Mouse (Mus musculus): Measurements from ENCODE around the gene Cnnm1.

Gene Cnnm1

GRCm38 (mm10) chr19:43517320-43517719, 77.1 kb downstream of the Cnnm1 start:
- TF ChIP-seq GATA4 (IDR thresholded peaks at IDR 0.05; ENCODE audit: insufficient replicate concordance, low read length): no peak

- no peak for TF ChIP-seq GATA4 (IDR thresholded peaks at IDR 0.05; ENCODE audit: insufficient replicate concordance, low read length)
Measured at GRCm38 (mm10) chr19:43517808-43518207, 77.6 kb downstream of the Cnnm1 start.

GRCm38 (mm10) chr19:43518261-43518660, 78.0 kb downstream of the Cnnm1 start:
- TF ChIP-seq GATA4 (IDR thresholded peaks at IDR 0.05; ENCODE audit: insufficient replicate concordance, low read length): no peak

GRCm38 (mm10) chr19:43519226-43519625, 79.0 kb downstream of the Cnnm1 start:
- no peak for TF ChIP-seq GATA4 (IDR thresholded peaks at IDR 0.05; ENCODE audit: insufficient replicate concordance, low read length)

GRCm38 (mm10) chr19:43520402-43520801, 80.2 kb downstream of the Cnnm1 start:
- TF ChIP-seq GATA4 (IDR thresholded peaks at IDR 0.05; ENCODE audit: insufficient replicate concordance, low read length): peak; percentile 85

- no peak for TF ChIP-seq GATA4 (IDR thresholded peaks at IDR 0.05; ENCODE audit: insufficient replicate concordance, low read length)
Measured at GRCm38 (mm10) chr19:43521362-43521761, 81.1 kb downstream of the Cnnm1 start.

- TF ChIP-seq GATA4 (IDR thresholded peaks at IDR 0.05; ENCODE audit: insufficient replicate concordance, low read length): no peak
Measured at GRCm38 (mm10) chr19:43521996-43522395, 81.8 kb downstream of the Cnnm1 start.

GRCm38 (mm10) chr19:43523551-43523950, 83.3 kb downstream of the Cnnm1 start:
- TF ChIP-seq GATA4 (IDR thresholded peaks at IDR 0.05; ENCODE audit: insufficient replicate concordance, low read length): no peak

GRCm38 (mm10) chr19:43524187-43525103, 84.2 kb downstream of the Cnnm1 start, which contains the start of gene Got1:
Got1 (minus strand) TSS chr19:43524605.
- peak; percentile 100 for TF ChIP-seq GATA4 (IDR thresholded peaks at IDR 0.05; ENCODE audit: insufficient replicate concordance, low read length)

GRCm38 (mm10) chr19:43525104-43525482, 84.9 kb downstream of the Cnnm1 start:
- no peak for TF ChIP-seq GATA4 (IDR thresholded peaks at IDR 0.05; ENCODE audit: insufficient replicate concordance, low read length)

- TF ChIP-seq GATA4 (IDR thresholded peaks at IDR 0.05; ENCODE audit: insufficient replicate concordance, low read length): no peak
Measured at GRCm38 (mm10) chr19:43525566-43525965, 85.3 kb downstream of the Cnnm1 start.

- TF ChIP-seq GATA4 (IDR thresholded peaks at IDR 0.05; ENCODE audit: insufficient replicate concordance, low read length): no peak
Measured at GRCm38 (mm10) chr19:43526025-43526424, 85.8 kb downstream of the Cnnm1 start.

- TF ChIP-seq GATA4 (IDR thresholded peaks at IDR 0.05; ENCODE audit: insufficient replicate concordance, low read length): no peak
Measured at GRCm38 (mm10) chr19:43527131-43527530, 86.9 kb downstream of the Cnnm1 start.

- no peak for TF ChIP-seq GATA4 (IDR thresholded peaks at IDR 0.05; ENCODE audit: insufficient replicate concordance, low read length)
Measured at GRCm38 (mm10) chr19:43528056-43528587, 87.9 kb downstream of the Cnnm1 start.

GRCm38 (mm10) chr19:43530197-43530770, 90.0 kb downstream of the Cnnm1 start:
- TF ChIP-seq GATA4 (IDR thresholded peaks at IDR 0.05; ENCODE audit: insufficient replicate concordance, low read length): no peak

- TF ChIP-seq GATA4 (IDR thresholded peaks at IDR 0.05; ENCODE audit: insufficient replicate concordance, low read length): no peak
Measured at GRCm38 (mm10) chr19:43530921-43531320, 90.7 kb downstream of the Cnnm1 start.

All from liver, adult (tissue).